Mouse (Mus musculus) v-Abl transformed pro-B cells (cell line): Measurements from ENCODE around the gene Trp63.

Experiments used
- in situ Hi-C, 2 experiments: fragments of 400-800 bp; cut with MboI; formaldehyde crosslinking; loops; one replicate each; pipeline ENCODE4 v1.15.1; 2025; ENCODE audit not compliant: unreplicated experiment in 2 of 2

Trp63 gene

DNA sequence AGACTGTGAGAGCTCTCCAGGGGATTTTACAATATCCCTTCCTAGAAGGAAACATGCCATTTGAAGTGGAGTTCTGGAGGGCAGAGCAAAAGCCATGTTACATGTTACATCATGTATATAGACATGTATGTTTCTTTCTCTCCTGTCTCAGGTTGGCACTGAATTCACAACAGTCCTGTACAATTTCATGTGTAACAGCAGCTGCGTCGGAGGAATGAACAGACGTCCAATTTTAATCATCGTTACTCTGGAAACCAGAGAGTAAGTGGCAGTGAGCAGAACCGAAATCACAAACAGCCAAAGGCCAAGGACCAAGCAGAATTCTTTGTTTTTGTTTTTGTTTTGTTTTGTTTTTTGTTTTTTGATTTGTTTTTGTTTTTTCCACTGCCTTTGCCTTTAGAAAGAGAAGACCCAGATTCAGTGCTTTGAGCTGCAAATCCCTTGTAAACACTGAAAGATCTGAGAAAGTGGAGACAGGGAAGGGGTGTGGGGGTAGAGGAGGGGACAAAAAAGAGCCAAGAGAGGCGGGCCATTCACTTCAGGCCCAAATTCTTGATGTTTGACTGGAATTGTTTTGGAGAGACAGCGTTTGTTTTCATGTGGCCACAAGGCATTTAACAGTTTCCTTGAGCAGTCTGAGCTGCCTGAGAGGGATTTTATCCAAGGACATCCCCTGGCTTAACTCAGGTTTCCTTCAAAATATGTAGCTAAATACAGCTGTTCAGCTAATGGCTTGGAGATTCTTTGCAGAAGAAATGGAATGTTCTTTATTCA lies 181.7 kb downstream of the Trp63 start:
- in situ Hi-C loops = no loop called here

GRCm38 (mm10) chr16:25871503-25871902 lies 187.9 kb downstream of the Trp63 start:
- in situ Hi-C loops = no loop called here

- in situ Hi-C loops = no loop called here
Observed at GRCm38 (mm10) chr16:25875681-25876080, 192.1 kb downstream of the Trp63 start.

- in situ Hi-C loops = no loop called here
Observed at GRCm38 (mm10) chr16:25877416-25877965, 193.9 kb downstream of the Trp63 start.

DNA sequence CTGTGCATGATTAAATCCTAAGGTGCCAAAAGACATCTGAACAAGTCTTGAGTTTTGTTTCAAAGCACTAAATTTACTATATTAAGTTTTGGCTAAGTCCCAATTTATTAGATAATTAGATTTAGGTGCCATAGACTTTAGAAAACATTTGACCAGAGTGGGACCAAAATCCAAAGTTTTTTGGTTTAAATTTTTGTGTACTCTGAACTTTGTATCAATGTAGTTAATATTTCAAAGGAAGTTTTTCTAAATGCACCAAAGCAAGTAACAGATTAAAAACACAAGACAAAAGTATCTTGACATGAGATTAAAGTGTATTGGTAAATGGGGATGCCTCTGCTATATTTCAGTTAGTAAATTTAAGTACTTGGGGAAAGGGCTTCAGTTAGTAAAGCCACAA lies 194.6 kb downstream of the Trp63 start:
- in situ Hi-C loops = no loop called here

- in situ Hi-C loops = no loop called here
Observed at GRCm38 (mm10) chr16:25899071-25899470, 215.5 kb downstream of the Trp63 start.

DNA sequence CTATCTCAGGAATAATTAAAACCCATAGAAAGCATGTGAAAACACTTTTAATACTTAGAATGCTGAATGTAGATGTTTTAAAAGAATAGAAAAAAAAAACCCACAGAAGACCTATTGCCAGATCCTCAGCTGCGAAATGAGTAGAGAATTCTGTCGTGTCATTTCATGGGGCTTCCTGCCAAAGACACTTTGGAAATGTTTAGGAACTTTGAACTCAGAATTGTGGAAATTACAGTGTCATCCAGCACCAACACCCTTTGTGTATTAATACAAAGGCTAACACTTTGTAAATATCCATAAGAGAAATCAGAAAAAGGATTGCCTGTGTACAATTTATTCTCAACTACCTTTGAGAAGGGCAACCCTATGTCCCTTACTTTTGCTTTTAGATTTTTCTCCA lies 216.1 kb downstream of the Trp63 start:
- in situ Hi-C loops = no loop called here

- in situ Hi-C loops = no loop called here
Observed at GRCm38 (mm10) chr16:25900389-25900908, 216.9 kb downstream of the Trp63 start.

- in situ Hi-C loops = no loop called here
Observed at GRCm38 (mm10) chr16:25912185-25912584, 228.6 kb downstream of the Trp63 start.

DNA sequence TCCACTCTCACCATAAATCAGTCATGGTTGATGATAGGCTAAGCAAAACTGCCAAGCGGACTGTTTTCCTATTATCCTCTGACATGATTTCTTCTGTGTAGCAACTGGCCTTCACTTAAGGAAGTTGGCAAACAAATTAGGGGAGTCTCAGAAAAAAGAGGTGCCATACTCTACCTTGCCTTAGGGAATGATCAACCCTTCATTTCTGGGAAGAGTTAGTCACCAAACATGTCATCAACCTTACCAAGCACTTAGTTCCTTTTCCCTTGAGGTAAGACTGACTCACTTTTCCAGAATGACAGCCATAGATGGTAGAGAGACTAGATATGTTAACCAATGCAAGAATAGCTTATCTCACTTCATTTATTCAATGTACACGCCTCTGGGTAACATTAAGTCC lies 250.6 kb downstream of the Trp63 start:
- in situ Hi-C loops = no loop called here
